Mouse (Mus musculus): ENCODE data around the gene Rfxank. TPM values are rescaled to one million over a fixed set of nuclear protein-coding genes. Genes with fewer than 3 reads are reported as not detected.

Gene Rfxank
- 10 to 100 TPM; 16.0 to 16.4 TPM for total RNA-seq (2021)
- long read RNA-seq, transcript Rfxank-201 (9 exons, 3,609 nt): major isoform, 10 of 14 reads
- long read RNA-seq, partial matches to known transcripts: 0 of 14 reads
- long read RNA-seq, other reads (novel, unspliced or antisense): 2 of 14 reads

- peak; percentile 98 to 99 for DNase-seq (ENCODE audit: low spot score in 2 of 2)
Observed at GRCm38 (mm10) chr8:70139026-70139857, at the start of gene Rfxank, which contains the start of the genes Borcs8 and Mef2b. TSS of gene Rfxank (minus strand) at chr8:70139154. TSS of gene Borcs8 (plus strand) at chr8:70139499. TSS of gene Mef2b (plus strand) at chr8:70139711.

- no peak for DNase-seq (ENCODE audit: low spot score in 2 of 2)
Observed at GRCm38 (mm10) chr8:70188707-70189106, 49.8 kb upstream of the Rfxank start.

GRCm38 (mm10) chr8:70183194-70183593, 44.2 kb upstream of the Rfxank start:
- DNase-seq (ENCODE audit: low spot score in 2 of 2): no peak

GRCm38 (mm10) chr8:70181903-70182252, 42.9 kb upstream of the Rfxank start:
- DNase-seq (ENCODE audit: low spot score in 2 of 2): no peak

GRCm38 (mm10) chr8:70181212-70181902, 42.4 kb upstream of the Rfxank start:
- DNase-seq (ENCODE audit: low spot score in 2 of 2): no peak

- DNase-seq (ENCODE audit: low spot score in 2 of 2): no peak
Observed at GRCm38 (mm10) chr8:70179082-70179481, 40.1 kb upstream of the Rfxank start.

- DNase-seq (ENCODE audit: low spot score in 2 of 2): no peak
Observed at GRCm38 (mm10) chr8:70178231-70178630, 39.3 kb upstream of the Rfxank start.

- no peak for DNase-seq (ENCODE audit: low spot score in 2 of 2)
Observed at GRCm38 (mm10) chr8:70174079-70174478, 35.1 kb upstream of the Rfxank start.

GRCm38 (mm10) chr8:70173320-70173719, 34.4 kb upstream of the Rfxank start:
- no peak for DNase-seq (ENCODE audit: low spot score in 2 of 2)

GRCm38 (mm10) chr8:70172043-70172681, 33.2 kb upstream of the Rfxank start, which contains the start of gene Tmem161a:
TSS of gene Tmem161a (plus strand) at chr8:70172356.
- DNase-seq (ENCODE audit: low spot score in 2 of 2): peak; percentile 89 to 97

GRCm38 (mm10) chr8:70171240-70171639, 32.3 kb upstream of the Rfxank start:
- DNase-seq (ENCODE audit: low spot score in 2 of 2): no peak

GRCm38 (mm10) chr8:70170748-70171147, 31.8 kb upstream of the Rfxank start:
- DNase-seq (ENCODE audit: low spot score in 2 of 2): no peak

- no peak for DNase-seq (ENCODE audit: low spot score in 2 of 2)
Observed at GRCm38 (mm10) chr8:70170116-70170515, 31.2 kb upstream of the Rfxank start.

GRCm38 (mm10) chr8:70166504-70167110, 27.7 kb upstream of the Rfxank start:
- DNase-seq (ENCODE audit: low spot score in 2 of 2): peak; percentile 30 to 50

GRCm38 (mm10) chr8:70163316-70163715, 24.4 kb upstream of the Rfxank start:
- DNase-seq (ENCODE audit: low spot score in 2 of 2): no peak

GRCm38 (mm10) chr8:70160015-70160414, 21.1 kb upstream of the Rfxank start:
- no peak for DNase-seq (ENCODE audit: low spot score in 2 of 2)

- DNase-seq (ENCODE audit: low spot score in 2 of 2): no peak
Observed at GRCm38 (mm10) chr8:70159211-70159610, 20.3 kb upstream of the Rfxank start.

GRCm38 (mm10) chr8:70158069-70158853, 19.3 kb upstream of the Rfxank start:
- peak; percentile 47 to 49 for DNase-seq (ENCODE audit: low spot score in 2 of 2)

GRCm38 (mm10) chr8:70157240-70157800, 18.4 kb upstream of the Rfxank start:
- DNase-seq (ENCODE audit: low spot score in 2 of 2): no peak
